Mouse (Mus musculus) small intestine, adult 2 months (tissue): ENCODE results near the gene Itprid2. TPM values are rescaled to one million over a fixed set of nuclear protein-coding genes. Genes with fewer than 3 reads are reported as not detected.

Experiments
- H3K27ac ChIP-seq: fragments of 200-500 bp; 2 replicates; pipeline ENCODE4 v1.5.1; 2012; ENCODE audit warnings: low read depth, low read length, control low read depth, inconsistent platforms; ENCODE audit not compliant: insufficient read depth
- H3K27me3 ChIP-seq: fragments of 200-500 bp; 2 replicates; pipeline ENCODE4 v1.6.1; 2012; ENCODE audit warnings: mild to moderate bottlenecking, moderate library complexity, low read length, inconsistent platforms; ENCODE audit not compliant: control insufficient read depth, insufficient read depth
- H3K36me3 ChIP-seq: fragments of 200-500 bp; 2 replicates; pipeline ENCODE4 v1.6.1; 2012; ENCODE audit warnings: mild to moderate bottlenecking, low read length, control low read depth, inconsistent platforms; ENCODE audit not compliant: control insufficient read depth, insufficient read depth
- H3K4me1 ChIP-seq: fragments of 200-500 bp; 2 replicates; pipeline ENCODE4 v1.6.1; 2012; ENCODE audit warnings: low read length, inconsistent platforms, mixed read lengths; ENCODE audit not compliant: control insufficient read depth, insufficient read depth, insufficient read length
- H3K4me3 ChIP-seq: fragments of 200-500 bp; 2 replicates; pipeline ENCODE4 v1.5.1; 2012; ENCODE audit warnings: low read depth, mild to moderate bottlenecking, control low read depth, inconsistent platforms, low read length, moderate library complexity
- CTCF ChIP-seq: fragments of 200-500 bp; IDR thresholded peaks from 2 replicates; pipeline ENCODE4 v1.5.1; 2012; ENCODE audit warnings: low read depth, mild to moderate bottlenecking, control low read depth, inconsistent platforms, low read length, moderate library complexity, mixed read lengths; ENCODE audit not compliant: insufficient replicate concordance, insufficient read length; ENCODE audit errors: extremely low read depth
- POLR2A ChIP-seq: fragments of 200-500 bp; IDR thresholded peaks from 2 replicates; pipeline ENCODE4 v1.6.1; 2012; ENCODE audit warnings: low read depth, mild to moderate bottlenecking, control low read depth, inconsistent platforms, low read length, moderate library complexity
- WGBS: fragments of 180-500 bp; shearing (Covaris S2); methylation state at CpG from one replicate; pipeline ENCODE4 v1.1.7; 2018; 5-methylcytosine and 5-hydroxymethylcytosine counted together
- polyA plus RNA-seq: library from polyadenylated mRNA; depleted of rRNA; stranded (reverse); fragments of >200 nt; gene quantifications from 2 replicates; pipeline ENCODE4 v1.2.3, GENCODE M21; 2012

Itprid2 gene
- polyA plus RNA-seq, 1 experiment = 29.2 TPM

DNA sequence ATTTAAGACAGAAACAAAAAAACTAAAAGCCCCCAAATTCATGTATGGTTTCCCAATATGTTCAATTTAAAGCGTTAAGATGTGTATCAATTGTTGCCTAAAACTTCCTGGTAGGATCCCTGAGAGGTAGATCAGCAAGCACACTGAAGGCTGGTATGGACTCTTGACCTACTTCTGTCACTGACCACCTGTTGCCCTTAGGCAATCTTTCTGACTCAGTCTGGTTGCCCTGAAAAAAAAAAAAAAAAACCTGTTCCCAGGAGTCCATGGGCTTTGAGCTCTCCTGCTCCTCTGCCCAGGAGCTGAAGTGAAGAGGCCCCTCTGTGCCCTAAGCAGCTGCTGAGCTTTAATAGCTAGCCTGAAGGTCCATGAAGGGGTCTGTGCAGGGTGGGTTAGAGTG, 7.5 kb upstream of the Itprid2 start:
- no peak overlapping the region for H3K27ac ChIP-seq
- 29% methylated on average over 1 of the region's 1 CpGs for WGBS
- no peak for TF ChIP-seq CTCF
- no peak for TF ChIP-seq POLR2A

DNA sequence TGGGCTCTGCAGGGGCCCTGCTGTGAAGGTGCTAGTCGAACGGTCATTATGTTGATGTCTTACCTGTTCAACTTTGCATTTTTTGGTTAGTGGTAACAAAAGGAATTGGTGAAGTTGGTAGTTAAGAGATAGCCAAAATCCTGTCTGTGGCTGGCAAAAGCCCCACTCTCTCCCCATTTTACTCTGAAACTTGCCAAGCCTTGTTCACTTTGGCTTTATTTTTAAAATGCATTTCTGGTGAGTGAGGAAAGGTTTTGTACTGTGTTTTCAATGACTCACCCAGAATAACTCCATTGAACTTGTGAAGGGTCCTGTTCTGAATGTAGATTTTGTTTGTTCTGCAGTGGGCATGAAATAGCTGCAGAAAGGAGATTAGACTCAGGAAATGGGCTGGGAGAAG, 4.9 kb upstream of the Itprid2 start:
- Histone ChIP-seq H3K27me3 (no peaks in the 10 kb centered on the region), H3K4me3 (no peak overlapping the region), H3K36me3 (no peaks in the 10 kb centered on the region), H3K4me1 (peaks cover 2% of the 10 kb centered on the region; the same call in 1 of the 2 replicates), H3K27ac (no peak overlapping the region)
- WGBS = 89% methylated on average over 2 of the region's 2 CpGs
- TF ChIP-seq POLR2A (no peak), CTCF (no peak)

More for the DNA sequence above, 7.5 kb upstream of the Itprid2 start:
- Histone ChIP-seq H3K36me3 (no peaks in the 10 kb centered on the region), H3K27me3 (no peaks in the 10 kb centered on the region), H3K4me1 (peaks cover 2% of the 10 kb centered on the region; the same call in 1 of the 2 replicates), H3K4me3 (no peak overlapping the region)

DNA sequence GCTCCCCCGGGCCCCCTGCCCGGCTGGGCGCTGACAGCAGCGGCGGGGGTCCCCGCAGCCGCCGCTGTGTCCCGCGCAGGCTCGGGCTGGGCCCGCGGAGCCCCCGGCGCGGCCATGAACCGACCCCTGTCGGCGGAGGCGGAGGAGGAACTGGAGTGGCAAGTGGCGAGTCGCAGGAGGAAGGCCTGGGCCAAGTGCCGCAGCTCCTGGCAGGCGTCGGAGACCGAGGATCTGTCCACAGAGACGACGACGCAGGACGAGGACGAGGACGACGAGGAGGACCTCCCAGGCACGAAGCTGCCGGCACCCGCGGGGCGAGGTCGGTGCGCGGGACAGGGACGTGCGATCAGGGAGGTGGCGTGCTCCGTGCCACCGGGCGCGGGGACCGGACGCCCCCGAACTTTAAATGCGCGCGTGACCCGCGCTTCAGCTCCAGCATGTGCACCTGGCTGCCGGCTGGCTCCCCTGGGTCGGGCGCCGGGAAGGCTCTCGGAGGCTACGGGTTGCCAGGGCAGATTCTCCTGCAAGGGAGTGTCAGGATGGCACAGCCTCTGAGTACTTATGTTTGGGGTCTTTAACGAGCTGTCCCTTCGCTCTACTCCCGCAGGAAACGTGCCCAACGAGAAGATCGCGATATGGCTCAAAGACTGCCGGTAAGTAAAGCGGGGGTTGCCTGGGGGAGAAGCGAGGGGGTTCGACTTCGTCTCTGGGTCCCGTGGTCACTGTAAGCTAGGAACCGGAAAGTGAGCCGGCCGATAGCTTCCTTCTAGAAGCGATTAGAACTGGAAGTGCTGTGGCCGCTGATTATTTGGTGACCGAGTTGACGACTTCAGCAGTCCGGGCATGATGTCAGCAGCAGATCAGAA, 507 bp downstream of the Itprid2 start:
- H3K4me1 ChIP-seq = no peaks in the 10 kb centered on the region
- under 1% methylated on average over 83 of the region's 83 CpGs for WGBS
- H3K36me3 ChIP-seq = peaks cover 13% of the 10 kb centered on the region
- H3K27me3 ChIP-seq = no peaks in the 10 kb centered on the region
- peak overlapping the region; percentile 79 for H3K4me3 ChIP-seq
- TF ChIP-seq POLR2A (peak; percentile 34; the same call in 1 of the 2 replicates), CTCF (no peak; the same call in 1 of the 2 replicates)
- H3K27ac ChIP-seq = peak overlapping the region; percentile 90

DNA sequence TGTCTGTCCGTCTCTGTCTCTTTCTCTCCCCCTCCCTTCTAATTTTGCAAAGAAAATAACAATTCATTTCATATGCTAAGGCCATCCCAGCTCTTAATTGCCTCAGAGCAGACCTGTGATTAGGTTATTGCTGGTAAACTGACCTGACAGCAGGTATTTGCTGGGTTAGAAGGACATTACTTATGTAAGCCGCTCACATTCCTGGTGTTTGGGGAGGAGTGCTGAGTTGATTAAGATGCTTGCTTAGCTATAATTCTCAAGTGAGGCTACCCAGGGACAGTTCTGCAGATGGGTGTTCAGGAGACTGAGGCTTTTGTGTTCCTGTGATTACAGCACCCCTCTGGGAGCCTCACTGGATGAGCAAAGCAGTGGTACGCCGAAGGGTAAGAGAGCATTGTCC, 3.8 kb downstream of the Itprid2 start:
- H3K27me3 ChIP-seq = no peaks in the 10 kb centered on the region
- H3K36me3 ChIP-seq = peaks cover 31% of the 10 kb centered on the region
- 84% methylated on average over 4 of the region's 4 CpGs for WGBS
- TF ChIP-seq POLR2A = no peak
- TF ChIP-seq CTCF = no peak
- H3K27ac ChIP-seq = no peak overlapping the region
- no peak overlapping the region for H3K4me3 ChIP-seq
- no peaks in the 10 kb centered on the region for H3K4me1 ChIP-seq

DNA sequence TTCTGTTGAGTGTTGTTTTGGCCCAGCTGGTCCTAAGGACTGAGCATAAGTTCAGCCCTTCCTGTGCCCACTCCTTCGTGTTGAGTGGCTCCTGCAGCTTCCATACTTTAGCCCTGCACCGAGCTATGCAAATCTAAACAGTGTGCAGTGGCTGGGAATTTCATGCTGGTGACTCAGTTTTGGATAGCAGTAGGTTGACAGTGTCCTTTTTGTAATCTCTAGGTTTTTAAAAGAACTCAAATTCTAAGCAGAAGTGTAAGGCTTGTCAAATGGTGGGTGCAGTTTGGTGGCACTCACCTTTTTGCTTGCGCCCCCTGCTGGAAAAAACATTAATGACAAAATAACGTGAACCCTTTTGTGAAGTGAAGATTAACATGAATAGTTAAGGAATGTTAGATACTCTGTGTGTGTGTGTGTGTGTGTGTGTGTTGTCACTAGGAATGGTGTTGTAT, 11.1 kb downstream of the Itprid2 start:
- WGBS = 40% methylated on average over 4 of the region's 4 CpGs
- Histone ChIP-seq H3K4me1 (peaks cover 5% of the 10 kb centered on the region), H3K4me3 (peak overlapping the region; percentile 13; the same call in 1 of the 2 replicates), H3K27ac (peak overlapping the region; percentile 40; the same call in 1 of the 2 replicates), H3K36me3 (peaks cover 47% of the 10 kb centered on the region), H3K27me3 (no peaks in the 10 kb centered on the region)
- TF ChIP-seq CTCF (peak; percentile 39; the same call in 1 of the 2 replicates), POLR2A (no peak)

DNA sequence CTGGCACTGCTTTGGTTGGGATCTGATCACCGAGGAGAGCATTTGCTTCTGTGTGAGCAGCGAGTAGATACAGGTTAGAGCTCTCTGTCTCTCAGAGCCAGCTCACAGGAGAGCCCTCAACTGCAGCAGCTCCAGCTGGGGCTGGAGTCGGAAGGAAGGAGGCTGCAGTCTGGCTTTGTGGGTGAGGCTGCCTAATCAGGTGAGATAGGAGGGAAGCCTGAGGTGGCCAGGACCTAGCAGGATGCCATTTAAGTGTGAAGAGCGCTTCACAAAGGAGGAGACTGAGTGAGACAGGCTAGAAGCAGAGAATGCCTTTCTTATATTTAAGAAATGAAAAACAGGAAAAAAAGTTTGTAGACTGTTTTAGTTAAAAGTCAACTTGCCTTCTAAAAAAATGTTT, 11.9 kb downstream of the Itprid2 start:
- Histone ChIP-seq H3K27ac (peak overlapping the region; percentile 12; the same call in 1 of the 2 replicates), H3K27me3 (no peaks in the 10 kb centered on the region), H3K36me3 (peaks cover 48% of the 10 kb centered on the region), H3K4me1 (peaks cover 6% of the 10 kb centered on the region), H3K4me3 (peak overlapping the region; percentile 33)
- no peak for TF ChIP-seq CTCF
- no peak for TF ChIP-seq POLR2A
- WGBS = 69% methylated on average over 4 of the region's 4 CpGs

DNA sequence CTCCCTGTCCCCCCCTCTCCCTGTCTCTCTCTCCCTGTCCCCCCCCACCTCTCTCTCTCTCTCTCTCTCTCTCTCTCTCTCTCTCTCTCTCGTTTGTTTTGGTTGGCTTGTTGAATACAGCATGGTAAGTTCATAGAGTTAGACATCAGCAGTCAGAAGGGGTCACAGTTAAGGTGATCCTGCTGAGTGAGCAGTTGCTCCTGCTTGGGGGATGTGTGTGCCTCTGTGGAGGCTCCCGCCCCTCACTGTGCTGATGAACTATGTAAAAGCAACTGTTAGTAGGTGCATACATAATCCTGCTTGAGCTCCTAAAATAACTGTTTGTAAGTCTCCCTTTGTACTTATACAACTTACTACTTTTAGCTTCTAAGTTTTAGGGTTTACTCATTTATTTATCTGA, 12.6 kb downstream of the Itprid2 start:
- Histone ChIP-seq H3K4me1 (peaks cover 9% of the 10 kb centered on the region), H3K4me3 (no peak overlapping the region), H3K27ac (no peak overlapping the region), H3K36me3 (peaks cover 47% of the 10 kb centered on the region), H3K27me3 (no peaks in the 10 kb centered on the region)
- 63% methylated on average over 2 of the region's 2 CpGs for WGBS
- TF ChIP-seq CTCF = no peak
- TF ChIP-seq POLR2A = no peak
